Mouse (Mus musculus): ENCODE data around the gene Usp4. TPM values are rescaled to one million over a fixed set of nuclear protein-coding genes. Genes with fewer than 3 reads are reported as not detected.
"Not testable (repeated sequence)": the region's sequence is repeated elsewhere in the genome, so short reads cannot be mapped to it uniquely, and the experiment has no call there.

Usp4 gene
- 10 to 100 TPM; 68.7 to 74.6 TPM for total RNA-seq (2021)
- long read RNA-seq, experiment 1, transcript Usp4-201 (22 exons, 3,662 nt), result major isoform, 263 of 294 reads
- long read RNA-seq, experiment 1, transcript Usp4-209 (21 exons, 3,436 nt), result minor isoform, 8 of 294 reads
- long read RNA-seq, experiment 1, partial matches to known transcripts, result 4 of 294 reads
- long read RNA-seq, experiment 1, other reads (novel, unspliced or antisense), result 18 of 294 reads
- long read RNA-seq, experiment 2, transcript Usp4-201 (22 exons, 3,662 nt), result major isoform, 231 of 266 reads
- long read RNA-seq, experiment 2, transcript Usp4-209 (21 exons, 3,436 nt), result minor isoform, 6 of 266 reads
- long read RNA-seq, experiment 2, partial matches to known transcripts, result 9 of 266 reads
- long read RNA-seq, experiment 2, other reads (novel, unspliced or antisense), result 19 of 266 reads

GRCm38 (mm10) chr9:108347540-108348289 is at the start of gene Usp4:
Gene Usp4 (plus strand): TSS chr9:108347853.
- intact Hi-C loops (cut with DNase I), result loop anchor here (2.0 kb wide), 1 partner anchor 41 kb away; the partner anchor contains the start of genes Rhoa and Tcta

DNA sequence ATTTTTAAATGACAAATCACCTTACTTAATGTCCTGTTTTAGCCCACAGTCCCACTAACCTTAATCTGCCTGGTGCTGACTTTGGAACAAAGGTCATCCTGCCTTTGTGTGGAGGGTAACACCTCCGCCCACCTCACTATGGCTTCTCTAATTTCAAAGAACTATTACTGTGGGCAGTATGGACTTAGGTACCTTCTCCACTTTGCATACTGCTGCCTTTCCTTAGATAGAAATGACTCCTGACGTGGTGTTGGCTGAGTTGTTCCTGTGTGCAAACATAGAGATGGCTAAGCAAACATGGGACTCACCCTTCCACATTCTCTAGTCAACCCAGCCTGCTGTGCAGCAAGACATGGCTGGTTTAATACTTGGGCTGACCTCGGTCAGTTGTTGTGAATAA is 45.8 kb upstream of the Usp4 start:
- no peak for TF ChIP-seq CTCF (IDR thresholded peaks at IDR 0.05)
- H3K4me3 ChIP-seq, result no peak overlapping the region
- DNase-seq, result no peak
- intact Hi-C loops (cut with DNase I), result no loop called here
- H3K27ac ChIP-seq, result no peak overlapping the region

More at GRCm38 (mm10) chr9:108347540-108348289, at the start of gene Usp4:
- Histone ChIP-seq H3K4me3 (peak within 1 kb of the TSS; percentile 98), H3K27ac (peak within 1 kb of the TSS; percentile 96)
- DNase-seq, result peak; percentile 95
- TF ChIP-seq CTCF (IDR thresholded peaks at IDR 0.05), result no peak

GRCm38 (mm10) chr9:108304716-108305115 is 42.9 kb upstream of the Usp4 start:
- intact Hi-C loops (cut with DNase I), result no loop called here
- no peak for DNase-seq
- no peak for TF ChIP-seq CTCF (IDR thresholded peaks at IDR 0.05)
- Histone ChIP-seq H3K27ac (peak overlapping the region; percentile 100), H3K4me3 (peak overlapping the region; percentile 100)

DNA sequence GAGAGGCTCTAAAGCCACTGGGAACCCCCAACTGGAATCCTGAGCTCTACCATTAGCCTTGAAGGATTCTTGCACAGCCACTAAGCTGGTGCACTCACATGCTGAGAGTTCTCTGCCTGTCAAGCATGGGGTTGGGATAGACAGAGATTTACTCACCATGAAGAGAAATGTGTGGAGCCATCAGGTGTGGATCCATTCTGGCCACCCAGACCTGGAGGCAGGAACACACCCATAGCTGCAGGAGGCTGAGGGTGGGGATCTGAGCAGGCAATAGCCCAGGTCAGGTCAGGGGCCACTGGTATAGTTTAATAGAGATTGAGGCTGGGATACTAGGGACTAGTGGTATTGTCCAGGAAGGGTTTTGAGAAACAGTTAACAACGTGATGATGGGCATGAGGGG is 42.5 kb upstream of the Usp4 start:
- Histone ChIP-seq H3K4me3 (peak overlapping the region; percentile 100), H3K27ac (peak overlapping the region; percentile 100)
- intact Hi-C loops (cut with DNase I), result no loop called here
- peak; percentile 28 for DNase-seq
- TF ChIP-seq CTCF (IDR thresholded peaks at IDR 0.05), result no peak

DNA sequence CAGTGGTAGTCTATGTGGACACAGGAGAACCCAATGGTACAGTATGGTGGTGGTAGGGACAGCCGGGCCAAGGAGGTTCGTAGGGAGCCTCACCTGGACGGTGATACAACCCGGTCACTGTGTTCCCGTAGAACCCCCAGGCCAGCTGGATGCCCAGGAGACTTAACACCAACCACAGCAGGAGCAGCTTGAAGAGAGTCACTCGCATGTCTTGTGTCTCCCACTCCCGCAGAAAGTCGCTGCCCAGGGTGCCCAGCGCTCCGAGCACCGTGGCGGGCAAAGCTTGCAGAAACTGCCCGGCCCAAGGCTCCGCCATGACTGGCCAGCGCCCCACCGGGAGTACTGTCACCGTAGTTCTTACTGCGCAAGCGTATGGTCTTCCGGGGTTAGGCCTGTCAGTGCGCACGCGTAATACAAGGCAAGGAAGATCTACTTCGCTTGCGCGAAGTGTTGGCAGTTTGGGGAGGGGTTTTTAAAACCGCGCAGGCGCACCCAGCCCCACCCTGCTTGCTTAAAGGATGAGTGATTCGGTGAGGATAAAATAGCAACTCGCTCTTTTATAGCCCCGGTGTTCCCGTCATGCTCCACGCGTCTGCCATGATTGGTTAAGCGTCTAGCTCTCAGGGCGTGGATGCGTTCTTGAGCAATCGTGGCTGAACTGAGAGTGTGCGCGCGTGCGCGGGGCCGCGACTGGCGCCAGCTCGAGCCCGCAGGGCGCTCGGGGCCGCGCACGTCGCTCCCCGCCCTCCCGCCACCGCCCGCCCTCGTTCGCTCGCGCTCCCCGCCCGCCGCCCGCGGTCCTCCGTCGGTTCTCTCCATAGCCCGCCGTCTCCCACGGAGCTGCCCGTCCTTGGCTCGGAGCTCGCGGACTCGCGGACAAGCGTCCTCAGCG is 41.8 kb upstream of the Usp4 start, which contains the start of the genes Rhoa and Tcta:
TSS of gene Rhoa (plus strand) at position 501 of the 892 bp plus-strand sequence.
TSS of gene Tcta (minus strand) at position 532 of the 892 bp plus-strand sequence.
- no peak for TF ChIP-seq CTCF (IDR thresholded peaks at IDR 0.05)
- intact Hi-C loops (cut with DNase I), result loop anchor here (2.0 kb wide), 1 partner anchor 43 kb away; no protein-coding TSS in a partner anchor
- Histone ChIP-seq H3K27ac (peak within 1 kb of the TSS; percentile 100), H3K4me3 (peak within 1 kb of the TSS; percentile 100)
- peak; percentile 98 for DNase-seq

DNA sequence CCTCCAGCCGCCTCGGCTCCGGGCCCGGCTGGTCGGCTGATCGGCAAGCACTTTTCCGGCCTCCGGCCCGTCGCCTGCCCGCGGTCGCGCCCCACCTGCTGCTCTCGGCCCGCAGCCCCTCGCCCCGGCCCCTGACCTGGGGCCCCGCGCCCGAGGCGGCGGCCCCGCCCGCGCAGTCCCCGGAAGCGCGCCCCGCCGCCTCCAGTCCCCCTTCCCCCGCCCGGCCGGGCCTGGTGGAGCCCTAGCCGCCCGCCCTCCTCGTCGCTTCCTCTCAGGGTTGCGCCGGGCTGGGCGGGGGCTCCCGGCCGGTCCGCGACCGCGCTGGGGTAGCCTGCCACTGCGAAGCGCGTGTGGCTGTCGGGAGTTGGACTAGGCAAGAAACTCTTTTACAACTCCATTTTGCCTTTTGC is 41.1 kb upstream of the Usp4 start:
- intact Hi-C loops (cut with DNase I), result loop anchor here (2.0 kb wide), 1 partner anchor 42 kb away; no protein-coding TSS in a partner anchor
- Histone ChIP-seq H3K4me3 (peak overlapping the region; percentile 100), H3K27ac (peak overlapping the region; percentile 100)
- peak; percentile 94 for DNase-seq
- TF ChIP-seq CTCF (IDR thresholded peaks at IDR 0.05), result no peak

GRCm38 (mm10) chr9:108307021-108307807 is 40.4 kb upstream of the Usp4 start:
- DNase-seq, result no peak
- peak overlapping the region; percentile 100 for H3K27ac ChIP-seq
- intact Hi-C loops (cut with DNase I), result loop anchor here (2.0 kb wide), 1 partner anchor 42 kb away; no protein-coding TSS in a partner anchor
- no peak for TF ChIP-seq CTCF (IDR thresholded peaks at IDR 0.05)
- H3K4me3 ChIP-seq, result peak overlapping the region; percentile 100

DNA sequence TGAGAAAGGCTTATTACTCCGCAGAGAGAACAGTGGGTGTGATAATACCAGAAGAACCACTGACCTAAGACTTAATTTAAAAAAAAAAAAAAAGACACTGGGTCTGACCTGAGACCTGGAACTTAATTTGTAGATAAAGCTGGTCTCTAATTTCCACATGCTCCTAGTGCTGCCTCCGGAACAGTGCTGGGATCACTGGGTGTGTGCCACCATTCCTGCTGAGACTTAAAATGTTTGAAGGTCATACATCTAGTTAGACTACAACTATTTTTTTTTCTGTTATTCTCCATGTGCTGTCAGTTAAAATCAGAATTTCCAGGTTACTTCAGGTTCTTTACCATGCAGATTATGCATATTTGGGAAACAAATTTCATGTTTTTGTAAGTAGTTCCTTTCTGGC is 39.5 kb upstream of the Usp4 start:
- TF ChIP-seq CTCF (IDR thresholded peaks at IDR 0.05), result no peak
- peak overlapping the region; percentile 100 for H3K27ac ChIP-seq
- DNase-seq, result no peak
- intact Hi-C loops (cut with DNase I), result no loop called here
- peak overlapping the region; percentile 100 for H3K4me3 ChIP-seq

- intact Hi-C loops (cut with DNase I), result no loop called here
- DNase-seq, result no peak
- no peak overlapping the region for H3K4me3 ChIP-seq
- H3K27ac ChIP-seq, result no peak overlapping the region
- TF ChIP-seq CTCF (IDR thresholded peaks at IDR 0.05), result peak; percentile 35; the same call in 1 of the 2 replicates
Measured at GRCm38 (mm10) chr9:108317572-108317971, 30.1 kb upstream of the Usp4 start.

DNA sequence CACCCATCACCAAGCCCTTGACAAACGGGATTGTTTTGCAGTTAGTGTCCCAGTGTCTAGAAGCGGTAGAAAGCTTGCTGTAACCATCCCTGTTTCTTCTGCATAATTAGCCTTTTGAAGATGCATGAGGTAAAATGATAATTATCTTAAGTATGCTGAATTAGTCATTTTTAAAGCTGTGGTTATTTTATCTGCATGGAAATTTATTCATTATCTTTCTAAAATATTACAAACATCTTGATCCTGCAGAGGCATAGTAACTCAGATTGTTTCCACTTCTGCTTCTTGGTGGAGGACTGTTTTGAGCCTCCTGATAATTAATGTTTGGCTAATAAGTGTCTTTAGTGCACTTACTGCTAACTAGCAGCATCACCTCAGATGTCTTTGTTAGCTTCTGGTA is 29.2 kb upstream of the Usp4 start:
- no peak for TF ChIP-seq CTCF (IDR thresholded peaks at IDR 0.05)
- Histone ChIP-seq H3K27ac (no peak overlapping the region), H3K4me3 (no peak overlapping the region)
- no peak for DNase-seq
- intact Hi-C loops (cut with DNase I), result no loop called here

DNA sequence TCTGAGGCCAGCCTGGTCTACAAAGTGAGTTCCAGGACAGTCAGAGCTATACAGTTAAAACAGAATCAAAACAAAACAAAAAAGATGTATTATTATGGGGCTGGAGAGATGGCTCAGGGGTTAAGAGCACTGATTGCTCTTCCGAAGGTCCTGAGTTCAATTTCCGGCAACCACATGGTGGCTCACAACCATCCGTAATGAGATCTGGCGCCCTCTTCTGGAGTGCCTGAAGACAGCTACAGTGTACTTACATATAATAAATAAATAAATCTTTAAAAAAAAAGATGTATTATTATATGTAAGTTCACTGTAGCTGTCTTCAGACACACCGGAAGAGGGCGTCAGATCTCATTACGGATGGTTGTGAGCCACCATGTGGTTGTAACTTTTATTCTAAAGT is 25.6 kb upstream of the Usp4 start:
- peak; percentile 28; the same call in 1 of the 2 replicates for TF ChIP-seq CTCF (IDR thresholded peaks at IDR 0.05)
- DNase-seq; intact Hi-C loops (cut with DNase I); H3K4me3 ChIP-seq; H3K27ac ChIP-seq: not testable (repeated sequence)

Data from gastrocnemius, adult 2 months (tissue).